In genomic region chr17:34564003-34564421, GRCm38 (mm10) we compare ENCODE assay signal across 7 mouse cellular contexts. TPM values are rescaled to one million over a fixed set of nuclear protein-coding genes. Genes with fewer than 3 reads are reported as not detected.
A peak's percentile ranks its signal among the peaks of the same experiment; 100 is the strongest.
DNase-seq lines count a peak whose midpoint lies in the region; ATAC-seq lines count a peak whose summit lies in the region.

Notch4 (plus strand) TSS chr17:34564268.

- peak in 1 of 2 experiments; percentile 47 for DNase-seq in adrenal gland, adult 18-20 months (ENCODE audit: low spot score in 2 of 2)
- peak; percentile 30 for DNase-seq in embryo, embryonic 11 days
- peak; percentile 80 for DNase-seq in kidney, postnatal 14 days
- no peak for DNase-seq in midbrain, embryonic 10.5 days (ENCODE audit: low spot score)
- DNase-seq in urinary bladder, postnatal 4 days (ENCODE audit: low spot score in 2 of 2) = no peak

- peak within 1 kb of the TSS; percentile 49 for H3K4me2 ChIP-seq in heart, embryonic 15.5 days

- H3K36me3 ChIP-seq in heart, embryonic 15.5 days = no peaks in the 10 kb centered on the region
- no peaks in the 10 kb centered on the region for H3K36me3 ChIP-seq in midbrain, embryonic 10.5 days

- peak within 1 kb of the TSS; percentile 86 for H3K27ac ChIP-seq in heart, embryonic 15.5 days
- peak within 1 kb of the TSS; percentile 63 for H3K27ac ChIP-seq in midbrain, embryonic 10.5 days (replicated peaks)

- no peaks in the 10 kb centered on the region for H3K9me3 ChIP-seq in heart, embryonic 15.5 days (replicated peaks)
- no peaks in the 10 kb centered on the region for H3K9me3 ChIP-seq in midbrain, embryonic 10.5 days (replicated peaks)

- H3K4me3 ChIP-seq in heart, embryonic 15.5 days = peak within 1 kb of the TSS; percentile 37
- peak within 1 kb of the TSS; percentile 20 for H3K4me3 ChIP-seq in midbrain, embryonic 10.5 days

- WGBS in heart, embryonic 15.5 days = 9% methylated on average over 6 of the region's 6 CpGs
- WGBS in midbrain, embryonic 10.5 days = 12% methylated on average over 6 of the region's 6 CpGs

- H3K27me3 ChIP-seq in heart, embryonic 15.5 days = peaks cover 4% of the 10 kb centered on the region; the same call in 1 of the 2 replicates
- H3K27me3 ChIP-seq in midbrain, embryonic 10.5 days (ENCODE audit: low read depth, poor library complexity, severe bottlenecking) = no peaks in the 10 kb centered on the region

- H3K9ac ChIP-seq in heart, embryonic 15.5 days = peak within 1 kb of the TSS; percentile 40

- peak; percentile 72 for ATAC-seq in heart, embryonic 15.5 days (replicated peaks; ENCODE audit: insufficient number of reproducible peaks, insufficient read depth, low FRiP score, low read depth)
- no peak for ATAC-seq in monocyte, adult 5-6 weeks (replicated peaks; ENCODE audit: insufficient number of reproducible peaks, low FRiP score, low TSS enrichment, poor library complexity, severe bottlenecking)

- peaks cover 13% of the 10 kb centered on the region for H3K4me1 ChIP-seq in heart, embryonic 15.5 days (replicated peaks)
- H3K4me1 ChIP-seq in midbrain, embryonic 10.5 days = peaks cover 15% of the 10 kb centered on the region

RNA-seq across cellular contexts. Expression of gene Notch4, which starts in this region (rescaled TPM):
- total RNA-seq in adrenal gland, adult 18-20 months (2021) = 10 to 100 TPM; 26.2 to 31.5 TPM
- polyA plus RNA-seq in heart, embryonic 15.5 days (2015; fragmentation: Nextera tagmentation; extraction: Ambion mirVana) = 5.8 and 7.8 TPM in 2 replicates
- polyA plus RNA-seq in midbrain, embryonic 10.5 days (2016; fragmentation: Nextera tagmentation; extraction: Ambion mirVana) = 8.7 and 10.0 TPM in 2 replicates
- 0.29 to 0.48 TPM in 2 of 3 replicates, not detected in the other for total RNA-seq in monocyte, adult 5-6 weeks (2017)

Comparison
In these comparisons a context has a peak if more than half of its experiments do, and no peak if none do; other contexts are left out.
1. RNA of gene Notch4 (total RNA-seq): 26.2 to 31.5 TPM in adrenal gland, adult 18-20 months; 0.29 to 0.48 TPM in monocyte, adult 5-6 weeks; every median in the first group is over 10 times any median in the second.
2. DNase-seq: peak in embryo, embryonic 11 days (single experiment) and kidney, postnatal 14 days (single experiment); none in midbrain, embryonic 10.5 days (single experiment) and urinary bladder, postnatal 4 days (0 of 2).